Mouse (Mus musculus): ENCODE measurements at regions not wholly inside any gene's neighbourhood (a gene's known extent, or its start where the extent isn't known, plus 50 kb on each side); places are given as distances from the start of the nearest gene placed in this dataset.

DNA sequence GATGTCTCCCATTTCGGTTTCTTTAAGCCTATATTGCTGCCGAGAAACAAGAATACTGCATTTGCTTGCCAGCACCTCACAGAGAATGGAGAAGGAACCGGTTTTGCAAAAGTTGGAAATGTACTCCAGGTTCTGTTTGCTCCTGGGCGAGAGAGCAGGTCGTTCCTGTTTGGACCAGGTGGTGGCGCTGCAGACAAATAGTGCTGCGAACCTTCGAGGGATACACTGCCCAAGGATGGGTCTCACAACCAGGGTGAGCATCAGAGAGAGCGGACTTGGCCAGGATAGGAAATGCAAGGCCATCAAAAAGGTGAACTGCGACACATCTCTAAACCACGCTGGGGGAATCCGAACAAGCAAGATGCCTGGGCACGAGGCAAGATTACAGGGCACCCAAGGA lies 54.0 kb upstream of the Ets2 start:
- DNase-seq = peak; percentile 80
- intact Hi-C loops (cut with DNase I) = loop anchor here (5.0 kb wide), 1 partner anchor 299 kb away; no protein-coding TSS in a partner anchor

- no peak for DNase-seq
- intact Hi-C loops (cut with DNase I) = no loop called here
Observed at GRCm38 (mm10) chr16:95642784-95643590, 56.6 kb upstream of the Erg start.

DNA sequence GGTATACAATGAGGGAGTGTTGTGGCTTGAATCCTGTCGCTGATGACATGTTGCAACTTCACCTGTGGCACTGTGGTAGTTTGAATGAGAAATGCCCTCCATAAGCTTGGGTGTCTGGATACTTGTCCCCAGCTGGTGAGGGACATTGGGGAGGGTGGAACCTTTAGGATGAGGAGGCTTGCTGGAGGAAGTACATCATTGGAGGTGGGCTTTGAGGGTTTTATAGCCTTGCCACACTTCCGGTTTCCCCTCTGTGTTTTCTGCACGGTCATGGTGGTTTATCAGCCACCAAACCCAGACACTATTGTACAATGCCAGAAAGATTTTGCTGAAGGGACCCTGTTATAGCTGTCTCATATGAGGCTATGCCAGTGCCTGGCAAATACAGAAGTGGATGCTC lies 54.3 kb upstream of the Erg start:
- intact Hi-C loops (cut with DNase I) = no loop called here

GRCm38 (mm10) chr16:95639677-95640076 lies 53.3 kb upstream of the Erg start:
- no peak for DNase-seq

More for the DNA sequence above, 54.3 kb upstream of the Erg start:
- no peak for DNase-seq

DNA sequence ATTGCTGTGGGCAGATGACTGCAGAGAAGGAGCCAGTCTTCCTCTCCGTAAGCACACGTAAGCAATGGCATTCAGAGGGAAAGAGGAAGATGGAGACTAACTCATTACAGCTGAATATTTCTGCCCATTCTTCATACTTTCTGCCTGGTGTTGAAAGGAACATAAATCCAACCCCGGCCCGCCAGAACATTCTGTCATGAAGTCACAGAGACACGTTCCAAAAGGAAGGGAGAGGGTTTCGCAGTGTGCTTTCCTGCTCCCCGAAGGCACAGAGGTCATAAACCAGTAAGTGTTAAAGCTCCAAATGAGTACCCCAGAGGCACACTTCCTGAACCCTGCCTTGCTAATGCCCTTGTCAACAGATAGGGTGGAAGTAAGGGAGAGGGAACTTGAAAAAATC lies 51.5 kb upstream of the Erg start:
- DNase-seq = no peak
- intact Hi-C loops (cut with DNase I) = no loop called here

More at GRCm38 (mm10) chr16:95639677-95640076, 53.3 kb upstream of the Erg start:
- intact Hi-C loops (cut with DNase I) = no loop called here

- DNase-seq = no peak
- intact Hi-C loops (cut with DNase I) = no loop called here
Observed at GRCm38 (mm10) chr16:95636615-95637014, 50.2 kb upstream of the Erg start.
